Mouse (Mus musculus): ENCODE results near the gene Rab12. TPM values are rescaled to one million over a fixed set of nuclear protein-coding genes. Genes with fewer than 3 reads are reported as not detected.

Rab12 gene
- total RNA-seq, 2 experiments from 2014 or later = 115 to 116 TPM

GRCm38 (mm10) chr17:66449460-66450341 lies 69.8 kb downstream of the Rab12 start, which contains the start of gene Mtcl1:
Gene Mtcl1, minus strand, starts transcription at chr17:66449750.
- DNase-seq (ENCODE audit: extremely low spot score in 1 of 2, low spot score in 1 of 2) = peak; percentile 69 to 73

GRCm38 (mm10) chr17:66448421-66449405 lies 70.8 kb downstream of the Rab12 start:
- DNase-seq (ENCODE audit: extremely low spot score in 1 of 2, low spot score in 1 of 2) = peak; percentile 48 to 65

- DNase-seq (ENCODE audit: extremely low spot score in 1 of 2, low spot score in 1 of 2) = no peak
These were observed 71.6 kb downstream of the Rab12 start for GRCm38 (mm10) chr17:66447978-66448377.

GRCm38 (mm10) chr17:66447007-66447312 lies 72.6 kb downstream of the Rab12 start:
- no peak for DNase-seq (ENCODE audit: extremely low spot score in 1 of 2, low spot score in 1 of 2)

GRCm38 (mm10) chr17:66446196-66447006 lies 73.1 kb downstream of the Rab12 start:
- DNase-seq (ENCODE audit: extremely low spot score in 1 of 2, low spot score in 1 of 2) = no peak

Other genes with a start within 250 kb of the Rab12 start
- 10 to 100 TPM; 30.7 to 37.8 TPM for gene Mtcl1, start 70.0 kb downstream of the Rab12 start, total RNA-seq (2021)
- under 1 TPM in 1 of 2 experiments, not detected in 1; 0.17 TPM for gene Themis3, start 74.9 kb upstream of the Rab12 start, total RNA-seq (2021)